Mouse (Mus musculus) kidney, embryonic 15.5 days (tissue): ENCODE measurements around the gene Gm13084. TPM values are rescaled to one million over a fixed set of nuclear protein-coding genes. Genes with fewer than 3 reads are reported as not detected.
"Not testable (repeated sequence)": the region's sequence is repeated elsewhere in the genome, so short reads cannot be mapped to it uniquely, and the experiment has no call there.

Experiments used
- ATAC-seq: fragments of 200-750 bp; cut with Nextera tagmentation; replicated peaks from 2 replicates; pipeline ENCODE4 v1.8.0; 2017; ENCODE audit warnings: moderate TSS enrichment; ENCODE audit not compliant: low FRiP score
- H3K27ac ChIP-seq: fragments of 300-500 bp; sonication (generic); 2 replicates; pipeline ENCODE4 v1.5.1; 2015; ENCODE audit warnings: mild to moderate bottlenecking, inconsistent platforms
- H3K27me3 ChIP-seq: fragments of 300-500 bp; sonication (generic); 2 replicates; pipeline ENCODE4 v1.6.1; 2015; ENCODE audit warnings: inconsistent platforms
- H3K36me3 ChIP-seq: fragments of 300-500 bp; sonication (generic); 2 replicates; pipeline ENCODE4 v1.6.1; 2015; ENCODE audit warnings: inconsistent platforms
- H3K4me1 ChIP-seq: fragments of 300-500 bp; sonication (generic); 2 replicates; pipeline ENCODE4 v1.6.1; 2015; ENCODE audit warnings: inconsistent platforms
- H3K4me2 ChIP-seq: fragments of 300-500 bp; sonication (generic); 2 replicates; pipeline ENCODE4 v1.6.1; 2015; ENCODE audit warnings: moderate library complexity, mild to moderate bottlenecking, inconsistent platforms
- H3K4me3 ChIP-seq: fragments of 300-500 bp; sonication (generic); replicated peaks from 2 replicates; pipeline ENCODE4 v1.5.1; 2015; ENCODE audit warnings: mild to moderate bottlenecking, inconsistent platforms
- H3K9ac ChIP-seq: fragments of 300-500 bp; sonication (generic); 2 replicates; pipeline ENCODE4 v1.6.1; 2015; ENCODE audit warnings: mild to moderate bottlenecking, inconsistent platforms
- H3K9me3 ChIP-seq: fragments of 300-500 bp; sonication (generic); replicated peaks from 2 replicates; pipeline ENCODE4 v1.6.1; 2016; ENCODE audit warnings: inconsistent platforms
- WGBS: fragments of 180-500 bp; shearing (Covaris S2); methylation state at CpG from one replicate; pipeline ENCODE4 v1.1.7; 2015; ENCODE audit warnings: mixed read lengths; 5-methylcytosine and 5-hydroxymethylcytosine counted together
- polyA plus RNA-seq: library from polyadenylated mRNA; unstranded; fragments of >200 nt; fragmentation: Nextera tagmentation; extraction: Ambion mirVana; gene quantifications from 2 replicates; pipeline ENCODE4 v1.2.1, GENCODE M21; 2015

The Gm13084 gene
- polyA plus RNA-seq = not detected in 2 replicates

DNA sequence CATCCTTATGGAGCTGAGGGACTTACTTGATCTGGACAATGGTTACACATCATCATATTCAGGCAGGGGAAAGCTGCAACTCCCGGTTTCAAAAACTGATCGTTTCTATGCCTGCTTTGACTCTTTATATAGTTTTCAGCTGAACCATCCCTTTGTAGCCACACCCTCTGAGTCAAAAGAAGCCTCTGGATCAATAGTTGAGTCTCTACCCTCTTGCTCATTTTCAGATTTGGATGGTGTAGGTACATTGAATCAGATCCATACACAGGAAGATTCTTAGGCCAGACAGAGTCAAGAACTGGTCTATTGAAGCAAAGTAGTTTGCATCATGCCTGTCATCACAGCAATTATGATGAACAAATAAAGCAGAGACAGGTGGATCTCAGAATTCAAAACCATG, at the start of gene Gm13084:
TSS of gene Gm13084 (minus strand) at position 101 of the 400 bp plus-strand sequence.
- H3K9ac ChIP-seq = no peak within 1 kb of the TSS
- H3K4me3 ChIP-seq = no peak within 1 kb of the TSS
- H3K27ac ChIP-seq = no peak within 1 kb of the TSS
- ATAC-seq = no peak
- H3K4me2 ChIP-seq = no peak within 1 kb of the TSS
- 0 out of 2 replicates have a peak, but pooled peaks cover 4% of the 10 kb centered on the region for H3K9me3 ChIP-seq
- 83% methylated on average over 2 of the region's 2 CpGs for WGBS
- no peaks in the 10 kb centered on the region for H3K27me3 ChIP-seq
- no peaks in the 10 kb centered on the region for H3K4me1 ChIP-seq
- H3K36me3 ChIP-seq = no peaks in the 10 kb centered on the region

DNA sequence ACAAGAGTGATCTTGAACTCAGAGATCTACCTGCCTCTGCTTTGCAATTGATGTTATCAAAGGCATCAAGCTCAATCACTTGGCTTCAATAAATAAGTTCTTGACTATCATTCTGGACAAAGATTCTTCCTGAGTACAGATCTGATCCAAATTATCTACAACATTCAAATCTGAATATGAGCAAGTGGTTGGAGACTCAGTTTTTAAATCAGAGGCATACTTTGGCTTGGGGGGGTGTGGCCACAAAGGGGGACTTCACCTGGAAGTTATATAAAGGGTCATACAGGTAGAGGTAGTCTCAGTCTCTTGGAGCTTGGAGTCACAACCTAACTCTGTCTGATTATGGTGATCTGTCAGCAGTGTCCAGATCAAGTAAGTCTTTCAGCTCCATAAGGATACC, 30.3 kb upstream of the Gm13084 start, which contains the start of gene Gm13103:
TSS of gene Gm13103 (plus strand) at position 301 of the 400 bp plus-strand sequence.
- not testable (repeated sequence) for H3K4me3 ChIP-seq, H3K36me3 ChIP-seq, H3K9me3 ChIP-seq, H3K9ac ChIP-seq, ATAC-seq, H3K27ac ChIP-seq, H3K27me3 ChIP-seq, H3K4me1 ChIP-seq, H3K4me2 ChIP-seq

- not testable (repeated sequence) for H3K27ac ChIP-seq, ATAC-seq, H3K27me3 ChIP-seq, H3K4me2 ChIP-seq, H3K9ac ChIP-seq, H3K9me3 ChIP-seq, H3K36me3 ChIP-seq, H3K4me1 ChIP-seq, H3K4me3 ChIP-seq
- 87% methylated on average over 3 of the region's 3 CpGs for WGBS
These were observed 26.8 kb downstream of the Gm13084 start, which contains the start of gene Gm13023 for GRCm38 (mm10) chr4:143789052-143789451. TSS of gene Gm13023 (plus strand) at chr4:143789352.

Other genes starting within 250 kb of the Gm13084 start
- gene Gm13083, start 201.1 kb downstream of the Gm13084 start, polyA plus RNA-seq = not detected in 2 replicates
- not detected in 2 replicates for gene Gm13088, start 158.8 kb downstream of the Gm13084 start, polyA plus RNA-seq
- not detected in 2 replicates for gene Gm13089, start 113.4 kb downstream of the Gm13084 start, polyA plus RNA-seq
- not detected in 2 replicates for gene Gm13078, start 96.6 kb downstream of the Gm13084 start, polyA plus RNA-seq
- gene Gm13023, start 26.7 kb downstream of the Gm13084 start, polyA plus RNA-seq = not detected in 2 replicates
- not detected in 2 replicates for gene Gm13103, start 30.4 kb upstream of the Gm13084 start, polyA plus RNA-seq
- not detected in 2 replicates for gene Pramef6, start 84.3 kb upstream of the Gm13084 start, polyA plus RNA-seq
- not detected in 2 replicates for gene Pramef25, start 134.9 kb upstream of the Gm13084 start, polyA plus RNA-seq
- gene Gm13101, start 150.9 kb upstream of the Gm13084 start, polyA plus RNA-seq = not detected in 2 replicates
- gene Pramef17, start 178.3 kb upstream of the Gm13084 start, polyA plus RNA-seq = not detected in 2 replicates
- not detected in 2 replicates for gene Pramel4, start 243.0 kb upstream of the Gm13084 start, polyA plus RNA-seq